Mouse (Mus musculus) heart, embryonic 15.5 days (tissue): ENCODE data around the gene Actl7b. TPM values are rescaled to one million over a fixed set of nuclear protein-coding genes. Genes with fewer than 3 reads are reported as not detected.

Experiments used
- ATAC-seq: fragments of 200-750 bp; cut with Nextera tagmentation; replicated peaks from 2 replicates; pipeline ENCODE4 v1.8.0; 2017; ENCODE audit warnings: low read depth, moderate TSS enrichment; ENCODE audit not compliant: insufficient number of reproducible peaks, insufficient read depth, low FRiP score
- H3K27ac ChIP-seq: fragments of 300-500 bp; sonication (generic); 2 replicates; pipeline ENCODE4 v1.5.1; 2015; ENCODE audit warnings: mild to moderate bottlenecking, inconsistent platforms
- H3K27me3 ChIP-seq: fragments of 300-500 bp; sonication (generic); 2 replicates; pipeline ENCODE4 v1.6.1; 2015; ENCODE audit warnings: inconsistent platforms
- H3K36me3 ChIP-seq: fragments of 300-500 bp; sonication (generic); 2 replicates; pipeline ENCODE4 v1.6.1; 2015; ENCODE audit warnings: mild to moderate bottlenecking, inconsistent platforms
- H3K4me1 ChIP-seq: fragments of 300-500 bp; sonication (generic); replicated peaks from 2 replicates; pipeline ENCODE4 v1.6.1; 2015; ENCODE audit warnings: inconsistent platforms
- H3K4me2 ChIP-seq: fragments of 300-500 bp; sonication (generic); 2 replicates; pipeline ENCODE4 v1.6.1; 2015; ENCODE audit warnings: inconsistent platforms, mild to moderate bottlenecking, moderate library complexity
- H3K4me3 ChIP-seq: fragments of 300-500 bp; sonication (generic); 2 replicates; pipeline ENCODE4 v1.5.1; 2015; ENCODE audit warnings: mild to moderate bottlenecking, inconsistent platforms
- H3K9ac ChIP-seq: fragments of 300-500 bp; sonication (generic); 2 replicates; pipeline ENCODE4 v1.6.1; 2015; ENCODE audit warnings: mild to moderate bottlenecking, inconsistent platforms
- H3K9me3 ChIP-seq: fragments of 300-500 bp; sonication (generic); replicated peaks from 2 replicates; pipeline ENCODE4 v1.6.1; 2016; ENCODE audit warnings: inconsistent platforms
- WGBS: fragments of 180-500 bp; shearing (Covaris S2); methylation state at CpG from one replicate; pipeline ENCODE4 v1.1.7; 2015; ENCODE audit warnings: mixed read lengths; 5-methylcytosine and 5-hydroxymethylcytosine counted together
- polyA plus RNA-seq: library from polyadenylated mRNA; unstranded; fragments of >200 nt; fragmentation: Nextera tagmentation; extraction: Ambion mirVana; gene quantifications from 2 replicates; pipeline ENCODE4 v1.2.1, GENCODE M21; 2015

The Actl7b gene
- polyA plus RNA-seq, 1 experiment from 2014 or later, result not detected

DNA sequence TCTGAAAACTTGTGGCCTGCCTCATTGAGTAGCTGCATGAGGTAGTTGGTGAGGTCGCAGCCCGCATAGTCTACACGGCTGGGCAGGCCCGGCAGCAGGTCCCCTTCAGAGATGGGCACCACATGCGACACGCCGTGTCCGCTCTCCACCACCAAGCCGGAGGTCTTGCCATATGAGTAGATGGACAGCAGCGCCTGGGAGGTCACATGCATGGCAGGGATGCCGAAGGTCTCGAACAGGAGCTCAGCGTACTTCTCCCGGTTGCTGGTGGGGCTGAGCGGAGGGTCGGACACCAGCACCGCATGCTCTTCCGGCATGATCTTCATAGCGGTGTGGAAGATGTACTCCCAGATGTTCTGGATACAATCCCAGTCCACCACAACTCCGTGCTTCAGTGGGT, 632 bp downstream of the Actl7b start:
- H3K9me3 ChIP-seq, result no peaks in the 10 kb centered on the region
- H3K27ac ChIP-seq, result no peak overlapping the region
- WGBS, result 95% methylated on average over 20 of the region's 20 CpGs
- no peak for ATAC-seq
- H3K27me3 ChIP-seq, result no peaks in the 10 kb centered on the region
- H3K4me2 ChIP-seq, result no peak overlapping the region
- H3K4me3 ChIP-seq, result no peak overlapping the region
- peaks cover 7% of the 10 kb centered on the region; the same call in 1 of the 2 replicates for H3K36me3 ChIP-seq
- no peak overlapping the region for H3K9ac ChIP-seq
- H3K4me1 ChIP-seq, result no peaks in the 10 kb centered on the region

DNA sequence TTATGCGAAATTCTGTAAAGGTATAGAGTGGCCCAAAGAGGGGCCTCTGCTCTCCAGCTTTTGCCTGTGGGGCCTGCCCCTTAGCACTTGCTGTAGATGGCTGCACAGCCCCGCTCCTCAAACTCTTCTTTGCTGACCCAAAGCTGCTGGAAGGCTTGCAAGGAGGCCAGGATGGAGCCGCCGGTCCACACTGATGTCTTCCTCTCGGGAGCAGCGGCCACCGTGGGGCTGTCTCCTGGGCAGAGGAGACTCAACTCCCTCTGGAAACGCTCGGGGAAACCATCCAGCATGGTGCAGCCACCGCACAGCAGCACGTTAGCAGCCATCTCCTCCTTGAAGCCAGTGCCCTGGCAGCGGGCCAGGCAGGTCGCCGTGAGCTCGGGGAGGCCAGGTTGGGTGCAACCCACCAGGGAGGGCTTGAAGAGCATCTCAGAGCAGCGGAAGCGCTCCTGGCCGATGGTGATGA, 1.2 kb downstream of the Actl7b start, which contains the start of gene Gm26657:
Gene Gm26657 (plus strand): TSS at position 51 of the 466 bp plus-strand sequence.
- no peak for ATAC-seq
- Histone ChIP-seq H3K4me3 (no peak within 1 kb of the TSS), H3K27me3 (no peaks in the 10 kb centered on the region), H3K27ac (no peak within 1 kb of the TSS), H3K4me1 (no peaks in the 10 kb centered on the region), H3K9me3 (no peaks in the 10 kb centered on the region), H3K9ac (no peak within 1 kb of the TSS), H3K36me3 (peaks cover 7% of the 10 kb centered on the region; the same call in 1 of the 2 replicates), H3K4me2 (no peak within 1 kb of the TSS)
- 83% methylated on average over 18 of the region's 18 CpGs for WGBS

DNA sequence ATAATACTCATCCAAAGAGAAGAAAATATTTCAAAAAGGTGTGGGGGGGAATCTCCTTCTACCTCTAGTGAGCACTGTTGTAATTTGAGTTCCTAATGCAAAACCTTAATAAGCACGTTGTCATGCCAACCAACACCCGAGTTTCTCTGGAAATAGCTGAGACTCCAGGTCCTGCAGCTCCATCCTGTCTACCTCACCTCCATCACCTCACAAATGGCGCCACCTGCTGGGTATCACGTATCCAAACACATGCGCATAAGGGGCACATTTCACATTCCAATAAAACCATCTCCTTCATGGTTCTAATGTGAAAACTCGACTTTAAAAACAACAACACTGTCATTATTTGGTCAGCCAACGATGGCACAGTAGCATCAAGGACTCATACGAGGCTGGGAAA, 15.4 kb downstream of the Actl7b start:
- H3K4me3 ChIP-seq, result no peak overlapping the region
- no peak overlapping the region for H3K9ac ChIP-seq
- no peak for ATAC-seq
- no peaks in the 10 kb centered on the region for H3K9me3 ChIP-seq
- no peaks in the 10 kb centered on the region for H3K27me3 ChIP-seq
- WGBS, result 49% methylated on average over 8 of the region's 8 CpGs
- peaks cover 16% of the 10 kb centered on the region for H3K4me1 ChIP-seq
- no peak overlapping the region for H3K27ac ChIP-seq
- H3K36me3 ChIP-seq, result no peaks in the 10 kb centered on the region
- no peak overlapping the region for H3K4me2 ChIP-seq

DNA sequence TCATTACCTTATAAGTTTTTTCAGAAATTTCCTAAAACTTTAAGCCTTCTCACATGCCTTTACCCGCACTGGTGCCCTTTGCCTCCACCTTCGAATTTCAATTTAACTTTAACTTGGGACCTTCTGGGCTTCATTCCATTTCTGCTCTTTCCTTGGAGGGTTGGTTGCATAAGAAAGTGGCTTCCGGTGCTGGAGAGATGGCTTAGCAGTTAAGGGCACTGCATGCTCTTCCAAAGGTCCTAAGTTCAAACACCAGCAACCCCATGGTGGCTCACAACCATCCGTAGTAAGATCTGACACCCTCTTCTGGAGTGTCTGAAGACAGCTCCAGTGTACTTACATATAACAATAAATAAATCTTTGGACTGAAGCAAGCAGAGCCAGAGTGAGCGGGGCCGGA, 18.0 kb downstream of the Actl7b start:
- H3K27me3 ChIP-seq, result no peaks in the 10 kb centered on the region
- peaks cover 40% of the 10 kb centered on the region for H3K4me1 ChIP-seq
- no peak overlapping the region for H3K27ac ChIP-seq

DNA sequence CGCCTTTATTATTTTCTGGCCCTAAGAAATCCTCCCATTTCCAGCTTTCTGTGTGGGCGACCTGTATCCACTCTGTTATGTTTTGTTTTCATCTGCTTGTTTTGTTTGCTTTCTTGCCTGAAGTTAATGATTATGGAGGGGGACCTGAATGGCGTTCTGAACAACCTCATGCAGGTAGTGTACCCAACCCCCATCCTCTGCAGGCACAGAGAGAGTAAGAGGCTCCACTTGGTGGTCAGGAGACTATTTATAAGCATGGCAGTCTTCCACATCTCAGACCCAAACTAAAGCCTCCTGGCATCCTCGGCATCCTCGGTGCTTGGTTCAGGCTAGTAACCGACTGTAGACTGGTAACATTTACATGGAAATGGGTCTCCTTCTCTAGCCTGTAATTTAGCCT, 18.9 kb downstream of the Actl7b start:
- no peaks in the 10 kb centered on the region for H3K36me3 ChIP-seq
- peaks cover 43% of the 10 kb centered on the region for H3K4me1 ChIP-seq
- no peak for ATAC-seq
- no peaks in the 10 kb centered on the region for H3K9me3 ChIP-seq
- H3K4me2 ChIP-seq, result peak overlapping the region; percentile 13; the same call in 1 of the 2 replicates
- no peak overlapping the region for H3K27ac ChIP-seq
- no peak overlapping the region for H3K9ac ChIP-seq
- 50% methylated on average over 6 of the region's 6 CpGs for WGBS
- H3K4me3 ChIP-seq, result no peak overlapping the region
- H3K27me3 ChIP-seq, result no peaks in the 10 kb centered on the region

More for the DNA sequence above, 18.0 kb downstream of the Actl7b start:
- Histone ChIP-seq H3K4me2 (no peak overlapping the region), H3K4me3 (no peak overlapping the region), H3K9ac (no peak overlapping the region), H3K36me3 (no peaks in the 10 kb centered on the region), H3K9me3 (no peaks in the 10 kb centered on the region)
- WGBS, result 90% methylated on average over 6 of the region's 6 CpGs
- ATAC-seq, result no peak

DNA sequence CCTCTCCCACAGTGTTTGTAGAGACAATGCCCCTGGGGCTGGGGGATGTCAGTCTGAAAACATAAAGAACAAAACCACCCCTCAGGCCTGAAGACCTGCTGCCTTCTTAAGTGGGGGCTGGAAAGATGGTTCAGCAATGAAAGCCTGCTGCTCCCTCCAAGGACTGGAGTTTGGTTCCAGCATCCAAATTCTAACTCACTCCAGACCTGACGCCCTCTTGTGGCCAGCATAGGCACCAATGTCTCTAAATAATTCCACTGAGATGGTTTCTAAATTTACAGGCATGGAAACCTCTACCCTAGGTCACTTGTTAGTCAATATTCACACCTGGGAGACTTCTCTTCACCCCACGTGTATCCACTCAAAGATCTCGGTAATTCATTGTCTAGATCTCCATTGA, 19.8 kb downstream of the Actl7b start:
- WGBS, result 36% methylated on average over 3 of the region's 3 CpGs
- Histone ChIP-seq H3K9me3 (no peaks in the 10 kb centered on the region), H3K36me3 (no peaks in the 10 kb centered on the region), H3K4me2 (no peak overlapping the region), H3K27me3 (no peaks in the 10 kb centered on the region), H3K4me1 (peaks cover 44% of the 10 kb centered on the region), H3K27ac (no peak overlapping the region), H3K4me3 (no peak overlapping the region), H3K9ac (no peak overlapping the region)
- ATAC-seq, result no peak

DNA sequence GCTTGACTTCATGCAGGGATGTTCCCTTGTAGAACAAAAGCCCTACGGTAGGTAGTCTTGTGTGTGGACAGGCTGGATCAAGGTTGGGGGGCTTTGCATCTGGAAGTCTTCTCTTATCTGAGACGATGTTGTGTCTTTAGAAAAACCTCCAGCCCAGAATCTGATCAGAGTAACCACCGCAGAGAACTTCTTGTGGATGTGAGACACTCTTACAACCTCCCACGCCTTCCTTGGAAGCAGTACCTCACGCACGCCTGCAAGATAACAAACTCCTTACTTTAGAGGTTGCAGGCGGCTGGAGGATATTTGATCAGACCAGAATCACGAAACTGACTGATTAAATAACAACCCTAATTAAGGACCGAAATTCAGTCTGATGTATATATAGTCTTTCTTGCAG, 20.8 kb downstream of the Actl7b start:
- H3K4me2 ChIP-seq, result no peak overlapping the region
- no peak overlapping the region for H3K4me3 ChIP-seq
- H3K36me3 ChIP-seq, result no peaks in the 10 kb centered on the region
- ATAC-seq, result no peak
- H3K27ac ChIP-seq, result peak overlapping the region; percentile 86
- no peak overlapping the region for H3K9ac ChIP-seq
- no peaks in the 10 kb centered on the region for H3K27me3 ChIP-seq
- H3K4me1 ChIP-seq, result peaks cover 45% of the 10 kb centered on the region
- WGBS, result 53% methylated on average over 9 of the region's 9 CpGs
- no peaks in the 10 kb centered on the region for H3K9me3 ChIP-seq

DNA sequence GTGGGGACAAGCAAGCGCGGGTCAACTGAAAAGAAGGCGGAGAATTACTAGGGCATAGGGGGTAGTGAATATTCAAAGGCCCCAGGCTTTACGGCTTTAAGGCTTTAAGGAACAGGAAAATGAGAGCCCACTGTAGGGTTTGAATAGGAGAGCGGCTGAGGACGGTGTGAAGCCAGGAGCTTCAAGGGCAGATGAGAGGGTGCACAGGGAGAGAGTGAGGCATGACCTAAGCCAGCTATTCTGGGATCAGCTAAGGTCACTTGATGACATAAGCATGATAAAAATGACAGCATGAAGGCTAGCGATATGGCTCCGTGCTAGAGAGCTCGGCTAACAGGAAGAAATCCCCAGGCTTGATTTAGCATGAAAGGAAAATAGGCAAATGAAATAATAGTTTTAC, 21.8 kb downstream of the Actl7b start:
- Histone ChIP-seq H3K4me2 (peak overlapping the region; percentile 40), H3K36me3 (no peaks in the 10 kb centered on the region), H3K27ac (peak overlapping the region; percentile 86), H3K4me3 (no peak overlapping the region), H3K9ac (no peak overlapping the region), H3K9me3 (no peaks in the 10 kb centered on the region), H3K27me3 (no peaks in the 10 kb centered on the region), H3K4me1 (peaks cover 45% of the 10 kb centered on the region)
- WGBS, result 28% methylated on average over 9 of the region's 9 CpGs
- peak; percentile 88 for ATAC-seq

DNA sequence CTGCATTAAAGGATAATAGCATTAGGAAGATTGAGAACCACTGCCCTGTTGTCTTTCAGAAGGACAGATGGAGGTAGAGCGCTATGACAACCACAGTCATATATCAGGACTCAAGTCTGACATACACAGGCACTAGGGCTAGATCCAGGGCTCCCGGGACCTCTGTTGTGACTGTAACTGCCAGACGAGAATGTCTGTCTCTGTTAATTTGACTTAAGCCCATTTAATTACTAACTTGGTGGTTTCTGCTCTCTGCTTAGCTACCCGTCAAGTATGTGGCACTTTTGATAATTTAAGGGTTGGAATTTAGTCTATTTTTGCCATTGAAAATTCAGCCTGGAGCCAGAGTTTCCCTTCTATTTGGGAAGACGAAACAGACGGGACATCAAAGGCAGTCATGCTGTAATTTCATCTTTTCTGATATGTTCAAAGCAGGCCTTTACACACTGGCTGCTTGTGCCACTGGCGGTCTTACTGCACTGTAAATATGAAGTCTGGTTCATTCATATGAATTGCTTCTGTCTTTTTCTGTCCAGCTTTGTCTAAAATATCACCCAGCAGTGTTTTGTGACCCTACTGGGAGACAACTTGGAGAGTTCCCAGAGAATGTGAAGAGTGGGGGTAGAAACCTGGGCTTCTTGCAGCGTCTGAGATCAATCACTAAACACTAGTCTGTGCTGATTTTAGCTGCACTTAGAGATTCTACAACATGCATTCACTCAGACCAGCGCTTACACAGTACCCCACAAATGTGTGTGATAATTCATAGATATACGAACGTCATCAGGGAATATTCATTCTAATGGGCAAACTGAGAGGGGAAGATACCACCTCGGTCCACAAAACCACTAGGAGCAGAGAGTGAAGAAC, 22.4 kb downstream of the Actl7b start:
- H3K36me3 ChIP-seq, result no peaks in the 10 kb centered on the region
- peak overlapping the region; percentile 40 for H3K4me2 ChIP-seq
- H3K27me3 ChIP-seq, result no peaks in the 10 kb centered on the region
- peak; percentile 56 for ATAC-seq
- no peak overlapping the region for H3K4me3 ChIP-seq
- peak overlapping the region; percentile 86 for H3K27ac ChIP-seq
- no peak overlapping the region for H3K9ac ChIP-seq
- peaks cover 45% of the 10 kb centered on the region for H3K4me1 ChIP-seq
- no peaks in the 10 kb centered on the region for H3K9me3 ChIP-seq
- 36% methylated on average over 12 of the region's 12 CpGs for WGBS

DNA sequence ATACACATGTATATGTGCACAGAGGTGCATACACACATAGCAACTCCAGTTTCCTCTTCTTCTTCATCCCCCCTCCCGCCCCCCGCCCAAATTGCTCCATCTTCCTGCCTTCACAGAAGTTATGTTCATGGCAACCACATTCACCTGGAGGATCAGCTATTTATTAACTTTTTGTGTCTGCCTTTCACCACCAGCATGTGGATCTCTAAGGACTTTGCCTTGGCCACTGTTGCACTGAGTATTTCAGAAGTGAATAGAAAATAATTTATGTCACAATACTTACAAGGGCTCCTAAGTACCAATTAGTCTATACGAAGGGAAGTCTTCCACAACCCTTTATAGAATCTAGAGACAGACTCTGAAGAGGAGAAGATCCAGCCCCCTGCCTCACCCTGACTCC, 23.3 kb downstream of the Actl7b start:
- H3K27me3 ChIP-seq, result no peaks in the 10 kb centered on the region
- H3K4me3 ChIP-seq, result no peak overlapping the region
- no peak overlapping the region for H3K9ac ChIP-seq
- ATAC-seq, result no peak
- H3K9me3 ChIP-seq, result no peaks in the 10 kb centered on the region
- WGBS, result 87% methylated on average over 3 of the region's 3 CpGs
- H3K4me2 ChIP-seq, result no peak overlapping the region
- no peaks in the 10 kb centered on the region for H3K36me3 ChIP-seq
- H3K27ac ChIP-seq, result peak overlapping the region; percentile 86
- peaks cover 45% of the 10 kb centered on the region for H3K4me1 ChIP-seq

DNA sequence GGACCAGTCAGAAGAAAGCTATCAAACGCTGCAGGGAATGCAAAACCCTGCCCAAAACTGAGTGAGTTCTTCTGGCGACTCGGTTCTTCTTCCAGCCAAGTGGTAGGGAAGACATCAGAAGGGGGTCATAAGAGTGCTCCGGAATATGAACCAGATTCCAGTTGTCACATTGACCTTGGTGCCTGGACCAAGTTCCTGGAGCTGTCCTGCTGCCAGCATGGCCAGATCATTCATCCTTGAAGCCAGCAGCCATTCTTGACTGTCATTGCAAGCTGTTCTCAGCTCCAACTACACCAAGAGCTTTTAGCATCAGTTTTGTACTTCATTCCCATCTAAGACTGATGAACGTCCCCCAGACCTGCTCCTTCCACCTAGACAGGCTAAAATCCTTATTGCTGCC, 24.4 kb downstream of the Actl7b start:
- Histone ChIP-seq H3K9ac (no peak overlapping the region), H3K36me3 (no peaks in the 10 kb centered on the region), H3K9me3 (no peaks in the 10 kb centered on the region), H3K4me1 (peaks cover 35% of the 10 kb centered on the region), H3K27me3 (no peaks in the 10 kb centered on the region), H3K4me3 (no peak overlapping the region), H3K4me2 (no peak overlapping the region), H3K27ac (no peak overlapping the region)
- 61% methylated on average over 5 of the region's 5 CpGs for WGBS
- no peak for ATAC-seq

DNA sequence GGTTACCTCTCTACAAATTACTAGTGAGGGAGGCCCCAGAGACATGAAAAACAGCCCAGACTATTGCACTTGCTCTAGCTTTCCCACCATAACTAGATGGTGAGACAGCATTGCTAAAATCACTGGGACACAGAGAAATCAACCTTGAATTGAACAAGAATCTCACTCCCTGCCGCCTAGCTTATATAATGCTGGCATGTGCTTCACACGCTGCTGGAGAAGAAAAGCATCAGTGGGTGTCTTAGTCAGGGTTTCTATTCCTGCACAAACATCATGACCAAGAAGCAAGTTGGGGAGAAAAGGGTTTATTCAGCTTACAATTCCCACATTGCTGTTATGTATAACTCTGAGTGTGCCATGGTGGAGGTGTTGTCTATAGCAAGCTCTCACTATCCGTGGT, 28.1 kb downstream of the Actl7b start:
- Histone ChIP-seq H3K9ac (no peak overlapping the region), H3K27me3 (no peaks in the 10 kb centered on the region), H3K4me1 (peaks cover 11% of the 10 kb centered on the region), H3K4me3 (no peak overlapping the region), H3K36me3 (no peaks in the 10 kb centered on the region), H3K9me3 (no peaks in the 10 kb centered on the region), H3K27ac (no peak overlapping the region), H3K4me2 (no peak overlapping the region)
- 90% methylated on average over 3 of the region's 3 CpGs for WGBS
- no peak for ATAC-seq
